Mouse (Mus musculus) spleen, postnatal 14 days (tissue): ENCODE data around the gene Pola2.

Experiments used
- DNase-seq, 2 experiments: peaks; one replicate each; pipeline ENCODE4 v3.0.0; 2021 to 2022; ENCODE audit warnings: low spot score in 2 of 2

The Pola2 gene

DNA sequence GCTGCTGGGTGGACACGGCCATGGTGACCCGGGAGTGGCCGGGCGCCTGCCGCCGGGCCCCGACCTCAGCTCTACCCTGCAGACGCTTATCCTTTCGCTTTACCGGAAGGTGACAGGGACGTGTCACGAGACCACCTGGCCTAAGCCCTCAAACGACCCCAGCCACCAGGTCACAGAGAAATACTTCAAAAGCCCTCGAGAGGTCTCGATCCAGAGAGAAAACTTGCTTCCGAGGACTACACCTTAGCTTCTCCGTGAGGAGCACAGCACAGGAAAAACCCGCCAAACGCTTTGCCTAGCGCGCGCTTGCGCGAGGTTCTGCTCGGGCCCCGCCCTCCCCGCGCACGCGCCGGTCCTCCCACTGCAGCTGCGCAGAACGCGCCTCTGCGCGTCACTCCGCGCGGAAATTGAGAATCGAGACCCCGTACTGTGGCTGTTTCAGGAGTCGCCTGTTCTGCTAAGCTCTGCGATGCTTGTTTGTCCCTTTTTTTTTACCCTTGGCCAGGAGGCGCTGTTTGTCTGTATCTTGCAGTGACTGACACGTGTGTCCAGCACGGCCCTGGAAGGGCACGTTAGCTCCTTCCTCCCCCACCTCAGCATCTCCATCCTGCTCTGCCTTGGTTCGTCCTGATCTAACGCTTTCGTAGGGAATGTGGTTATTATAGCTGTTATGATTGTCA, at the start of gene Pola2:
Gene Pola2 (minus strand): TSS at position 320 of the 680 bp plus-strand sequence.
- DNase-seq = peak; percentile 80 to 87

- no peak for DNase-seq
Measured at GRCm38 (mm10) chr19:6013691-6014090, 49.7 kb upstream of the Pola2 start.

DNA sequence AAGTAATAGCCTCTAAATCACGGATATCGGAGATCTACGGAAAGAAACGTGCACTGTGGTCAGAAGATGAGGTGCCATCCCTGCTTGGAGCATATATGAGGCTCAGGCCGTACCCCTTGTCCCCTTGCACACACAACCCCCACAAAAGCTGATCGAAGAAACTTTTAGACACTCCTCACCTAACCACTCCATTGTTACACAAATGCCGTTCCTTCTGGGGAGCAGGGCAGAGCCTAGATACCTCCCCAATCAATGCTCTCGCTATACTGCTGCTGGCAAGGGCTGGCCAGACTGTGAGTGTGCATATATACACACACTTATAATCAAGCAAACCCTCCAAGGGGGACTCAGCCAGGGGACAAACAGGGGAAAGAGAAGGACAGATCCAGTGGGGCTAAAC, 45.1 kb upstream of the Pola2 start:
- no peak for DNase-seq

DNA sequence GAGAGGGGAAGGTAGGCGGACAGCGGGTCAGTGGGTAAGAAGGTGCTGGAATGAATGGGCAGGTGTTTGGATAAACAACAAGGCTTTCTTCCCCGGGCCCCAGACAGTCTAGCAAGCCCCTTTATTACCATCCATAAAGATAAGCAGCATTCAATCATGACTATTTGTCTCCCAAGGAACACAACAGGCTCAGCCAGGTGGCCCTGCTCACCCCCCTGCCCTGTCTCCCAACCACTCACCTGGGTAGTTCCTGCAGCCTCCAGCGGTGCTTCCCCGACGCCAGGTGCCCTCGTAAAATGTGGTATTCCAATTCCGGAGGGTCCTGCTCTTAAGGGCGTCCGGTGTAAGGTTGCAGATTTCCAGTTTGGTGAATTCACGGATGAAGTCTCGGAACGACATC, 43.0 kb upstream of the Pola2 start:
- no peak for DNase-seq

DNA sequence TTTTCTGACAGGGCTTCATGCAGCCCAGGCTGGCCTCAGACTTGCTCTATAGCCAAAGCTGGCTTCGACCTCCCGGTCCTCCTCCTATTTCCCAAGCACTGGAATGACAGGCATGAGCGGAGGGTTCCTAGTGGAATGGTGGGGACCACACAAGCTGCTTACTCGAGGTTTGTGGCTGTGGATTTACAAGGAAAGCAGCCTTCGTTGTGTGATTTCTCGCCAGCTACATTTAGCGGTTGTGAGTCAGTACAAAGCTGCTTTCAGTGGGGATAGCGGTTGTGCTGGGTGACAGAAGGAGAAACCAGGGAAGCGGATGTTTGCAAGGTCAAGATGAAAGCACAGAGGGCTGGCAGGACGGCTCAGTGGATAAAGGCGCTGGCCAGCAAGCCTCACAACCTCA, 41.5 kb upstream of the Pola2 start:
- DNase-seq = no peak

- no peak for DNase-seq
Measured at GRCm38 (mm10) chr19:5999969-6000368, 36.0 kb upstream of the Pola2 start.

GRCm38 (mm10) chr19:5998180-5998579, 34.2 kb upstream of the Pola2 start:
- DNase-seq = no peak

DNA sequence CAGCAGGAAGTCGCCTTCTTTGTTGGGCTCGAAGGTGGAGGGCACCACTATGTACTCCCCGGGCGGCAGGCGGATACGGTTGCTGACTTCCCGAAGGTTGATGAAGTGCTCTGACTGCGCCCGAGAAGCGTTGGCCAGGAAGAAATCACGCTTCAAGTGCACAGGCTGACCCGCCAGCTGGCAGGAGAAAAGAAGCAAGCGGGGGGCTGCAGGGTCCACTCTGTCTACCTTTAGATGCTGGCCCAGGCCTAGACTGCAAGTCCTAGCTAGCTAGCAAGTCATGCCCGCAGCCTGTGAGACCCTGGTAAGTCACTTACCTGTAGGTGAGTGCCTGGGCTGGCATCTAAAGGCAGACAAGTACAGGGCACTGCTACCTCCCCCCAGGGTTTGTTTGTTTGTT, 30.7 kb upstream of the Pola2 start:
- DNase-seq = no peak

DNA sequence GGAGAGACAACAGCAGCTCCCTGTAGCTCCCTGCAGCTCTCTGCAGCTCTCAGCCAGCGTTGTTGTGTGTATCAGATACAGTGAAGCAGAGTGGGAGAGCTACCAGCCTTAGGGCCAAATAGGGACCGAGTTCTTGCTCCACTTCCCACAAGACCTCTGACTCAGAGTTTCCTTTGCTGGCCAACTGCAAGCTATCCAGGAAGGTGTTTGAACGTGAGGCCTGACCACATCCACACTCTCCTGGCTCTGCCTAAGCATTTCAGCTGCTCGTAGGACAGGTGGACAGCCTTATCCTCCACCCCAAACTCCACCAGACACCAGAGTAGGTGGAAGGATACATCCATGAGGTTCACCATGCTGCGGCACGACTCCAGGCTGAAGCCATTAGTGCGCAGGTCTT, 28.0 kb upstream of the Pola2 start:
- DNase-seq = no peak

GRCm38 (mm10) chr19:5991467-5991866, 27.5 kb upstream of the Pola2 start:
- DNase-seq = no peak

GRCm38 (mm10) chr19:5990921-5991320, 26.9 kb upstream of the Pola2 start:
- no peak for DNase-seq

DNA sequence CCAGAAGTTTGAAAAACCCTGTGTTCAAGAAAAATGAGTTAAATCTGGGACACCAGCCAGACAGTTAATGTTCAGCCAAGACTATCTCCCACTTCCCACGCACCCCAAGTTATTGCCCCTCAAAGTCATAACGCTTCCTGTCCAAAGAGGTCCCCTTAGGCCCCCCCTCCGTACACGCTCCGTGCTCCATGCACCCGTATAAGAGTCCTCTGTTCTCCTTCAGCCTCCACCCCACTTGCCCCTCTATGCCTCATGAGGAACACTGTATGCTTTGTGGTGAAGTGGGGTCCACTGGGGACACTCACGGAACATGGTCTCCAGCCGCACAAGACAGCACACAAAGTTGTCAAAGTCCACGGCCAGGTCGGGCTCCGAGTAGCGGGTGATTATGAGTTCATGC, 26.0 kb upstream of the Pola2 start:
- no peak for DNase-seq

DNA sequence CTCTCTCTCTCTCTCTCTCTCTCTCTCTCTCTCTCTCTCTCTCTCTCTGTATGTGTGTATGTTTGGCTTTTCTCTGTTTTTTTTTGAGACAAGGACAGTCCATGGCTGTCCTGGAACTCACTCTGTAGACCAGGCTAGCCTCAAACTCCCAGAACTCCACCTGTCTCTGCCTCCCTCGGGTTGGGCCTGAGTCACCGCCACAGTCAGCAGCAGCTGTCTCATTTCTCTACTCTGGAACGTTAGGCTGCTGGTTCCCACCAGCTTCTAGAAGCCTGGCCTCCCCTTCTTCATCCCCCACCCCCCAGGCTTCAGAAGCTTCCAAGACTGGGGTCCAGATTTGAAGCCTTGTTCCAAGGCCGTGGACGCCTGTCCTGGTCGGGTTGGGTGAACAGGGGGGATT, 25.6 kb upstream of the Pola2 start:
- DNase-seq = no peak

DNA sequence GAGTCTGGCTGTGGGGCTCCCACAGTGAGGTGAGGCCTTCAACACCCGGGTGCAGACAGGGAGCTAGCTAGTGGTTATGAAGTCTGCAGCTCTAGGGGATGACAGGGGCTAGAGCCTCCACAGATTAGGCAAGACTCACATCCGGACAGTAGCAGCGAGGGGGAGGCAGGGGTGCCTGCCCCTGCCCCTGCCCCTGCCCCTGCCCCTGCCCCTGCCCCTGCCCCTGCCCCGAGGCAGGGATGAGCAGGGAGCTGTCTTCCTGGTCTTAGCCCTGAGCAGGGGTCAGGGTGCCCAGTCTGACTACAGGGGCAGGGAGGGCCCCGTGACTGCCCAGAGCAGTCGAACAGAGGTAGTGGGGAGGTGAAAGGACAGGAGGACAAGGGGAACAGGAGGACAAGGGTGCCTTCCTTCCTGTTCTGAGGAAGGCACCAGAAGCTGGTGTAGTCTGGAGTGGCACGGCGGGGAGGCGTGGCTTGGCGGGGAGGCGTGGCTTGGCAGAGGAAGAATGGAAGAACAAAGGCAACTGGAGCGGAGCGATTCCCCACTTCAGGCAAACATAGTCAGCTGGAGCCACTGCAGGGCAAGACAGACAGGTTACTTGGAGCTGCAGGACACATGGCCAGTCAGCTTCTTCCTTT, 24.9 kb upstream of the Pola2 start:
- DNase-seq = peak; percentile 53 to 64

GRCm38 (mm10) chr19:5988027-5988814, 24.2 kb upstream of the Pola2 start:
- peak in 1 of 2 experiments; percentile 29 for DNase-seq

GRCm38 (mm10) chr19:5986043-5986442, 22.0 kb upstream of the Pola2 start, which contains the start of gene Slc22a20:
Gene Slc22a20, minus strand, starts transcription at chr19:5986143.
- no peak for DNase-seq

DNA sequence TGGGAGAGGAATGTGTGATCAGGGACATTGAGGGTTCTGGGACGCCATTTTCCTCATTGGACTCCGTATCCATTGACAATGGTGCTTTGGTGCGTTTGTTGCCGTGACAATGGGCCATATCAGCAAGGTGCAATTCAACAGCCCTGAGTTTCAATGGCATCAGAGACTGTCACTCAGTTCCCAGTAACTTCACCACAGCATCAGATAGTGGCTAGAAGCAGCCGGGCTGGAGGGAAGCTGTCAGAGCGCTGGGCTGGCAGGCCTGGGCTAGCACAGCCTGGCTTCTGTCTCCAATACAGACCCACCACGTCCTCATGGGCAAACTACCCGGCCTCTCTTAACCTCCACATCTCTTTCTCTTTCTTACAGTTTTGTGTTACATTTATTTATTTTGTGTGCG, 16.5 kb upstream of the Pola2 start:
- DNase-seq = no peak

GRCm38 (mm10) chr19:5977717-5978116, 13.7 kb upstream of the Pola2 start:
- no peak for DNase-seq

DNA sequence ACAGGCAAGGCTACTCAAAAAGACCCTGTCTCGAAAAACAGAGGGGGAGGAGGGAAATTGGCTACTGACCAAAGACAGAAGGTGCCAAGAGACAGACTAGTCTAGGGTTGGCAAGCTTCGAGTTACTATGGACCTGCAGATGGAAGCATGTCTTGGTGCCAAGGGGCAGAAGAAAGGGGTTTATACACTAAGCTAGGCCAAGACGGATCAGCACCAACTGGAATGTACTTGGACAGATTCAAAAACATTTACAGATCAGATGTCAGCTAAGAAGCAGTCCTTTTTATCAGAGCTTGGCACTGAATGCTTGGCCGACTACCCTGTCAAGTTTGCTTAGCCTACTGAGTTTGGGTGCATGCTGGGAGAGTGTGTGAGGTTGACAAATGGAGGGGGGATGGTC, 11.7 kb upstream of the Pola2 start:
- DNase-seq = no peak

GRCm38 (mm10) chr19:5975112-5975511, 11.1 kb upstream of the Pola2 start:
- DNase-seq = no peak

DNA sequence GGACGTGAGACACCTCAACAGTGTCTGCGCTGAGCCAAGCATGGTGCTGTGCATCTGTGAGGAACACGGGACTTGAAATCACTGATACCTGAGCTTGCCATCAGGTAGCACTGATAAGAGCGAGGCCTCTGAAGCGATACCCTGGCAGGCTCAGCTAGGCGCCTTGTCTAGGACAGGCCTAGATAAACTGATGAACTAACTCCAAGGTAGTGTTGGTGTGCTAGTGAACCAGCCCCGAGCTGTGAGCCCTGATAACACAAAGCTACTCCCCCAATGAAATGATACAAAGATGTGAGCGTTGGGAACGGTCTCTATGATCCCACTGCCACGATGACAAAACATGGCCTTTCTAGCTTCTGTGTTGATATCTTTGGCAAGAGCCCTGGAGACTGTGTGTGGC, 3.7 kb upstream of the Pola2 start:
- DNase-seq = no peak

- DNase-seq = no peak
Measured at GRCm38 (mm10) chr19:5966786-5967185, 2.8 kb upstream of the Pola2 start.

DNA sequence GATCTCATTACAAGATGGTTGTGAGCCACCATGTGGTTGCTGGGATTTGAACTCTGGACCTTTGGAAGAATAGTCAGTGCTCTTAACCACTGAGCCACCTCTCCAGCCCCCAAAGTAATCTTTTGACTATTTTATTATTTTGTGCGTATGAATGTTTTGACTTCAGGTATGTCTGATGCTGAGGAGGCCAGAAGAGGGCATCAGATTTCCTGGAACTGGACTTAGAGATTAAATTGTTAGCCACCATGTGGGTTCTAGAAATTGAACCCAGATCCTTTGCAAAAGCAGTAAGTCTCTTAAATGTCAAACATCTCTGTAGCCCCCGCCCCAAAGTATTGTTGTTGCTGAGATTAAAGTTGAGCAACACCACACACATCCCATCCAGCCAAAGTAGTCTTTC, 1.9 kb upstream of the Pola2 start:
- DNase-seq = no peak
